Mouse (Mus musculus) thymus, postnatal 36 days (tissue): ENCODE measurements around the gene Gm13941.

Experiments
- DNase-seq, 2 experiments: peaks; one replicate each; pipeline ENCODE4 v3.0.0; 2022; ENCODE audit warnings: mixed read lengths in 2 of 2

Gm13941 gene

GRCm38 (mm10) chr2:111105882-111106281 is at the start of gene Gm13941:
Gm13941 (minus strand) TSS chr2:111105982.
- DNase-seq = no peak

GRCm38 (mm10) chr2:111152836-111153235 is 47.1 kb upstream of the Gm13941 start, which contains the start of gene Gm15130:
Gm15130 (minus strand) TSS chr2:111152936.
- no peak for DNase-seq

GRCm38 (mm10) chr2:111135739-111136138 is 30.0 kb upstream of the Gm13941 start:
- DNase-seq = no peak

GRCm38 (mm10) chr2:111058586-111059261 is 47.1 kb downstream of the Gm13941 start:
- no peak for DNase-seq
